Mouse (Mus musculus) spleen, postnatal 4 days (tissue): ENCODE data around the gene Ranbp3.
"Not testable (repeated sequence)": the region's sequence is repeated elsewhere in the genome, so short reads cannot be mapped to it uniquely, and the experiment has no call there.

Source experiments
- DNase-seq, 2 experiments: peaks; one replicate each; pipeline ENCODE4 v3.0.0; 2022; ENCODE audit warnings: low spot score in 2 of 2

The Ranbp3 gene

DNA sequence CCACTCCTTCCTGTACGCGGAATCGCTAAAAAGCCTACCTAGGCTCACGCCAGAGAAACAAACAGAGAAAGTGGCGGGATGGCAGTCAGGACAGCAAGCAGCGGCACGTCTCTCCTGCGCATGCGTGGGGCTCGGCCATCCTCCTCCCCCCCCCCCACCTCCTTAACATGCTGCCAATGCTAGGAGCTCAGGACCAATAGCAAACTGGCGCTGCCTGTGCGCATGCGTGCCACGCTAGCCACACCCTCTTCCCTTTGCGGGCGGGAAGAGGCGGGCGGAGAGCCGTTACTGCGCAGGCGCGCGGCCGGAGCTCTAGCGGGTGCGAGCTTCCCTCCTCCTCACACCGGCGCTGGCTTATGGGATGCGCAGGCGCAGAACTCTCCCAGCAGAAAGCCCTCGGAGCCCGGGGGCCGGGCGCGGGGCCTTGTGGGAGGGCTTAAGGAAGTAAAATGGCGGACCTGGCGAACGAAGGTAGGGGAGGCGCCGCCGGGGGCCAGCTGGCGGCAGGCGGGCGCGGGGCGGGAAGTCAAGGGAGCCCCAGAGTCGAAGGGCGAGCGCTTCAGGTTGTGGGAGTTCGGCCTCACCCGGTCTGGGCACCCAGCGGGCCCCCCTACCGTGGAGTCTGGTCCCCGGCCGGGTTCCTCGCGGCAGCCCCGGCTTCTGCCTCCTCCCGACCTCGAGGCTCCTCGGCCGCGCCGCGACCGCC lies at the start of gene Ranbp3:
Gene Ranbp3 (plus strand): TSS at position 354 of the 706 bp plus-strand sequence.
- DNase-seq = peak; percentile 99 to 100

DNA sequence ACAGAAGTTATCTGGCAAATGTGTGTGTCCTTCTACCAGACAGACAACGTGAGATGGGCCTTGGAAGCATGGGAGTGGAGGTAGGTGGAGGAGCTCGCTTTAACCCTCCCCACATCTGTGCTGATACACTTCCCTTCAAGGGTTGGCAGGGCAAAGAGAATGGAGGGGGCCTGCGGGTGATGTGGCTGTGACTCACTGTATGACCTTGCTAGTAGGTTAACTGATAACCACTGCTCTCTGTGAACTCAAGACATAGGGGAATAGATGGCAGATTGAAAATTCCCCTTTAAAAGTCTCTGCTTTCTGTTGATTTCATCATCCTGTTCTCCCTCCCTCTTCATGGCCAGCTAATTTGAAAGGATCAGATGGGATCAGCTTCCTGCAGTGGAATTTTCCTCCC lies 47.6 kb upstream of the Ranbp3 start:
- DNase-seq = no peak

DNA sequence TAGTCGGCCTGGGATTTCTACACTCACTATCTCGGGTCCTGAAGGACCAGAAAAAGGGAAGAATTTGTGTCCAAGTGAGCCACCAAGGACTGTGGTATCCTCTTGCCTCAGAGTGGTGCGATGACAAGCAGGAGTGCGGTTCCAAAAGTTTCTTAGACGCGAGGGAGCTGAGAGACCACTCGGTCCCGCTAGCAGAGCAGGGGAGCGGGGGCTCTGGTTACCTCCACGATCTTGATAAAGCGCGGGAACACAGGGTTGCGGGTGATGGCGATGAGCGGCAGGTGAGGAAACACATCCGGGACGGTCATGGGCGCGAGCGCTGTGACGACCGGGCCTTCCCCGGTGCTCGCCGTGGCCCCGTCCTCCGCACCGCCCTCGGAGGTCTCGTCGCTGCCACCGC lies 46.8 kb upstream of the Ranbp3 start:
- no peak for DNase-seq

DNA sequence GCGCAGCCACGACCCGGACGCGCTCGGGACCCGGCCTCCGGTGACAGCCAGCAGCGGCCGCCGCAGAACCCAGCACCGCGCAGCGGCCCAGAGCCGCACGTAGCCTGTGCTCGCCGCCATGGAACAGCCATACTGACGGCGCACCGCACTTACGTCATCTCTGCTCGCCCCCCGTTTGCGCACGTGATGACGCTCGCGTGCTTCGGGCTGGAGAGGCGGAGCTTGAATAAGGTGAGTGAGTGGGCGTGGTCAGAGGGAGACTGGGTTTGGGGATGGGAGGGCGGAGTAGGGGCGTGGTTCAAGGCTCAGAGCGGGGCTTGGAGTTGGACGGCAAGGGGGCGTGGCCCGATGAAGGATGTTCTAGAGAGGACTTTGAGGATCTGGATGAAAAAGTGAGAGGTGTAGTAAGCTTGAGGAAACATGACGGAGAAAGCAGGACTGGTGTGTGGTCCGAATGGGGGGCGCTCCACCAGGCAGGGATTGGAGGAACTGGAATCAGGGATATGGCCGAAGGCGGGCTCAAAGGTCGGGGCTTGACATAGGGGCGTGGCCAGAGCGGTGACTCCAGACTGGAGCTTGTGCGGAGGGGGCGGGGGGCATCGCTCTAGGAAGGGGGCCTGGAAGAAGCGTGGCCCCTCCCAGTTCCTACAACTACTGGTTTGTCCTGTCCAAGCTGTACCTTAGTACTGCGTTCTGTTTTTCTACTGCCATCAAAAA lies 46.2 kb upstream of the Ranbp3 start, which contains the start of gene Lonp1:
Gene Lonp1 (minus strand): TSS at position 134 of the 717 bp plus-strand sequence.
- peak; percentile 93 to 96 for DNase-seq

DNA sequence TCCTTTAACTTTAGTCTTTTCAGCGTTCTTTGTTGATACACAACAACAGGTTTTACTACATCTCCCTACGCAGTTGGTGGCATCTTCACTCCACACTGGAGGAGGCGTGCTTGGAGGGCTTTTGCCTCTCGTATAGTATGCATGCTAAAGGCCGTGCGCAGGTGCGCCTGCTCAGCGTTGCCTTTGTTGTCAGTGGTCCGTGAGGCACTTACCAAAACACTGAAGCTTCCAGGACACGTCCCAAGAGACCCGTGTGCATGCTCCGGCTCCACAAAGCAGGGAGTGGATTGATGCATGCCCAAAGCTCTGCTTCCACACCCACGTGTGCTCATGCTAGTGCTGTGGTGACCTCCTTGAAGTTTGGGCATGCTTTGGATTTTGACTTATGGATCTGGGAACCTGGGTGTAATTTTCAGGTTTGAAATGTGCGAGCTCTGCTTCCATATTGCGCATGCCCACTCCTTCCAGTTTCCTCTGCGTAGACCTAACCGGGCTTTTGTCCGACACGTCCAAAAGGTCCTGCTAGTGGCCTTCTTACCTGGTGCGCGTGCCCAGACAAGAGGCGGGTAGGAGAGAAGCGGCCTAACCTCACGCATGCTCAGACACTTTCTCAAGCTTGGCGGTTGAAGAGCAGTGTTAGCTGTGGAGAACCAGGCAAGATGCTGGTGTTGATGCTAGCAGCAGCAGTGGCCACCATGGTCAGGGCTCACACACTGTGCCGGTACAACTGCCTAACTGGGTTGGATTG lies 45.4 kb upstream of the Ranbp3 start, which contains the start of gene Catsperd:
Gene Catsperd (plus strand): TSS at position 614 of the 748 bp plus-strand sequence.
- DNase-seq = no peak

DNA sequence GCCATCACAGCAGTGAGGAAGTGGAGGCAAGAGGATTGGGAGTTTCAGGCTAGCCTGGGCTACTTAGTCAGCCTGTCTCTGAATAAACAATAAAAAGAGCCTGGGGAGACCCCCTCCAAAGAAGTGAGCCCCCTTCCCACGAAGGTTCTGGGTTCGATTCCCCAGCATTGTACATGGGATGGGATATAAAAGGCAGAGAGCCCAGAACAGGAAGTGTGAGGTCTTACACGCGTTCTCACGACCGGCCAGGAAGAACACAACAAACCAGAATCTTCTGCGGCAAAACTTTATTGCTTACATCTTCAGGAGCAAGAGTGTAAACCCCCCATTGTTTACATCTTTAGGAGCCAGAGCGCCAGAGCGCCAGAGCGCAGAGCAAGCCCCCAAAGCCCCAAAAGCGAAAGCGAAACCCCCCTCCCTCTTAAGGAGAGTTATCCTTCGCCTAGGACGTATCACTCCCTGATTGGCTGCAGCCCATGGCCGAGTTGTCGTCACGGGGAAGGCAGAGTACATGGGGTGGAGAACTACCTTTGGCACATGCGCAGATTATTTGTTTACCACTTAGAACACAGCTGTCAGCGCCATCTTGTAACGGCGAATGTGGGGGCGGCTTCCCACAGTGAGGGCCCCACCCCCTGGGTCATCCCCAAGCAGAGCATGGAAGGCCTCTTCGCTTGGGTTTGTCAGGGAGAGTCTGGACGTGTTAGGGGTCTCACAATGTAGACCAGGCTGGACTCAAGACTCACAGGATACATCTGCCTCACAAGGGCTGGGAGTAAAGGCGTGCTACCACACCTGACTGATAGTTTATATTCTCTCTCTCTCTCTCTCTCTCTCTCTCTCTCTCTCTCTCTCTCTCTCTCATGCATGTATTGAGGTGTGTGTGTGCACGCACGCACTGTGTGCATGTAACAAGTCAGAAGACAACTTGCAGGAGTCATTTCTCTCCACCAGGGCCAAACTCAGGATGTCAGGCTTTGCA lies 43.0 kb upstream of the Ranbp3 start:
- not testable (repeated sequence) for DNase-seq

DNA sequence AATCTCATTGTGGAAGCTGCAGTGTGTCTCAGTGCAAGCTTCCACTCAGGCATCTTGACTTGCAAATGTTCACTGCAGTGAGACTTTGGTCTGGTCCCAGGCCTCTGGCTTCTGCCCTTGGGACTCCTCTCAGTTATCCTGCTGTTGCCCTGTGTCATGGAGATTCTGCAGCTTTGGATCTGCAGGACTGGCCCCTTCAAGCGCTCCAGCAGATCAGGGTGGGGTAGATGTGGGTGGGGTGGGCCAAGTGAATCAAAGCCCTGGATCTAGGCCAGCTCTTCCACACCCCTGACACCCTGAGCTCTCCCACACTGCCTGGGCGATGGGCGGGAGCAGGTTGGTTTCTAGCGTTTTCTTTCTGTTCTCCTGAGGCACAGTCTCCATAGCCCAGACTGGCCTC lies 41.3 kb upstream of the Ranbp3 start:
- DNase-seq = no peak

DNA sequence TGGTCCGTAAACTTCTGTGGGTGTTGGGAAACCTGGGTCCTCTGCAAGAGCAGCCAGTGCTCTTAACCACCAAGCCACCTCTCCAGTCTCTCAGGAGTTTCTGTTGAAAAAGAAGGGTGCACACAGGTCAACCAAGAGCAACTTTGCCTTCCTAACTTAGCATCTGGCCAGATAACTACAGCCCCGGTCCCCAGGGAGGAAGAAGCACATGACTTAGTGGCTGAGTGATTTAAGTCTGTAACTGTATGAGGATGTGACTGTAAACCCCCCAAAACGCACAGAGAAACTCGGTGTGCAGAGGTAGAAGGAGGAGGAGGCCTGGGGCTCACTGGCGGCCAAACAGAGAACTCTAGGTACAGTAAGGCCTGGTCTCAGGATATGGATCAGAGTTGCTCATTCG lies 39.1 kb upstream of the Ranbp3 start:
- DNase-seq = peak; percentile 50 to 68

DNA sequence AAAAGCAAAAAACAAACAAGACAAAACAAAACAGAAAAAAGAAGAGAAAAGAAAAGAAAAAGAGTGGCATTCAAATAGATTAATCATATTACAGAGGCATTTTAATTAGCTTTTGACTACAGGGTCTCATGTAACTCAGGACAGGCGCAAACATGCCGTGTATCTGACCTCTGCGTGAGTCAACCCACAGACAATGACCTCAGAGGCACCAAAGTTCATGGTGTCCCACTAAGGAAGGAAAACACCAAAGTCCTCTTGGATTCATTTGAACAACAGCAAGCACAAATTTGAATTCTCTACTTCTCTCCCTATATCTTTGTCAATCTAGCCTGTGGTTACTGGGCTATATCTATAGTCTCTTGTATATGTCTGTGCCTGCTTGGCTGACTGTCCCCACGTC lies 29.9 kb upstream of the Ranbp3 start:
- DNase-seq = no peak

DNA sequence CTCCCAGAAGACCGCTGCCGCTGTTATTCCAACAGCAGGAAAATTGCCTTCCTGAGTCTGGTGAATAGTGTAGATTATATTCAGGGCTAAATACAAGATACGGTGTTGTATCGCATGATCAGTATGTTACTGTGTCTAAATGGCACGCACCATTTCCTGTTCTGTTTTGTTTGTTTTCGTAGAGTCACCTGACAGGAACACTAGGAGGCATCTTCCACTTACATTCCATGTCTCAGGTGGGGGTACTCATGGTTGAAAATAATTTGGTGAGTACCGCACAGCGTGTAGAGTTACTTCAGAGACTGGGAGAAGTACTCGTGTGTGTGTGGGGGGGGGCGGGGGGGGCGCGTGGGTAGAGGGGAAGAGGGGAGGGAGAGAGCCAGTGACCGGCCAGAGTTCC lies 25.5 kb upstream of the Ranbp3 start:
- no peak for DNase-seq

DNA sequence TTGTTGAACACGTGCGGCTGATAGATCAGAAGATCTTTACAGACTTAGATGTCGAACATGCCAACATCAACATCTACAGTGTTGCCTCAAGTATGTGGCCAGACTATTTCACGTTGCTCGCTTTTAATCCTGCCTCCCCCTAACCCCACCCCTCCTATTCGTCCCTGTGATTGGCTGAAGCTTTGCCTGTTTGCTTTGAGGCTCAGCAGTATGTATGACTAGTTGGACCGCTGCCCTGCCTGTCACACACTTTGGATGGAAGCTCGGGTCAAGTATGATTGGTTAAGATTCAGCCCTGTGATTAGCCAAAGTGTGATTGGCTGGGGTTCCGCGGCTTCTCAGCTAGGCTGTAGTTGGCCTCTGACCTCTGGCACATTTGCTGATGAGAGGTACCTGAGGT lies 21.3 kb upstream of the Ranbp3 start:
- no peak for DNase-seq

DNA sequence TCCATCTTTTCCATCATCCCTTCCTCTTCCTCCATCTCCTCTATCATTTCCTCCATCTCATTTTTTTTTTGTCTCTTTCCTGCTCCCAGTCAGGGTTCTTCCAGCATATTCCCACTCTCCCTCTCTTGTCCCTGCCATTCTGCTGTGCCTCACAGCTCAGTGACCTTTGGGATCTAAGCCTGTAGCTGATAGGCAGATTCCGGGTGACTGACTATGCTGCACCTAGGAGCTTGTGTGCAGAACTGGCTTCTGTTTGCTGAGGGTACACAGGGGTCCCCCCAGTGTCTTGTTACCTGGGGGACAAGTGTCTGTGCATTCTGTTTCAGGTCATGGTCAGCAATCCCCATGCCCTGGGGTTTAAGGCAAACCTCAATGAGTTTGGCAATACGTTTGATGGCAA lies 18.3 kb upstream of the Ranbp3 start:
- no peak for DNase-seq

DNA sequence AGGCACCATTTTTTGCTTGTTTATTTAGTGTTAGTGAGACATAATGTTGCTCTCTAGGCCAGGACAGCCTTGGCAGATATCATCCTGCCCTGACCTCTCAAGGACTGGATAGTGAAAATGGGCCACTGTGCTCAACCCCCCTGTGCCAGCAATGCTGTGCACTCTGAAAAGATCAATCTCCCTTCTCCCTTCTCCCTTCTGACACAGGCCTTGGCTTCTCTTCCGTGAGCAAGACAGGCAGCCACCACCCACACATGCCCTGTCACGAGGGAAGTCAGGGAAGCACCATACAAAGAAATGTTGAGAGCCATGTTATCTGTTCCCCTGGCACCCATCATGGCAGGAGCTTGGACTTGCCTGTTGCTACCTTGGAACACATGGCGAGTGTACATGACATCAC lies 17.8 kb upstream of the Ranbp3 start:
- DNase-seq = no peak

DNA sequence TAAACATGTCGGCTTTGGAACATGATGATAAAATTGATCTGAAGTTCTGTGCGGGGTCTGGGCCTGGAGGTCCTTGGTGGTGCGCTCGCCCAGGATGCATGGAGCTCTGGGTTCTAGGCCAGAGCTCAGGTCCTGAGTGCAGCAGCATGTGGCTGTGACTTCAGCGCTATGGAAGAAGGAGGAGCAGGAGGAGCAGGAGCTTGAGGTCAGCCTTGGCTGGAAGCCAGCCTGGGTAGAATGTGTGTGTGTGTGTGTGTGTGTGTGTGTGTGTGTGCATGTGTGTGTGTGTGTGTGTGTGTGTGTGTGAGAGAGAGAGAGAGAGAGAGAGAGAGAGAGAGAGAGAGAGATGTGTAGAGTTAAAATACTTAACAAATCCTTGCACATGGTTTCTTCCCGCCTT lies 16.9 kb upstream of the Ranbp3 start:
- DNase-seq = no peak

DNA sequence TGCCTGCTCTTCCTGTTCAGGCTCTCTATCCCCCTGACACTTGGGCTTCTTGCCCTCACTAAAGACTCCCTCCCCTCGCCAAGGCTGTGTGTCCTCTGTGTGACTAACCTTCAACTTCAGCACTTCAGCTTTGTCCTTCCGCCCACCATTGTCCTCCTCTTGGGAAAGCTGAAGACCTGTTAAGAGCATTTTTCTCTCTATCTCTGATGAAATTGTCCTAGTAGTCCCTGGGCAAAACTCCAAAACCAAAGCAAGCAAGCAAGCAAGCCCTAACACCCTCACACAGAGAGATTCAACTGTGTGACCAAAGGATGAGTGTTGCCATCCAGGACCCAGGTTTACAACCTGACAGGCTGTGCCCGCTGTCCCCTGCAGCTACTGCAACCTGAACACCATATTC lies 9.4 kb upstream of the Ranbp3 start:
- DNase-seq = no peak

DNA sequence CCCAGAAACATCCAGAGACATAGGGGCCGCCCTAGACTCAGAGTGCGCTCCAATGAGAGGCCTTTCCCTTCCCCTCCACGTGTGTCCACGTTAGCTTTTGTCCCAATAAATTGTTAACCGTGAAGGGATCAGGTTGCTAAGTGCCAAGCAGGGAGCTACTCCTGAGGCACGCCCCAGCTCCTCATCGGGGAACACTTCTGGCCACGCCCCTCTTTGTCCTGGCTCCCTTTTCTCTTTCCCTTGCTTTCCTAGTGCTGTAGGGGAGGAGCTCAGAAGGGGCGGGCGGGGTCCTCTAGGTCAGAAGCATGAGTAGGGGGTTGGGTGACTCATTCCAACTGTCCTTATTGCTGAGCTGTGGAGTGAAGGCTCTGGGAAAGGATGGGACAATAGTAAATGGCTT lies 8.8 kb upstream of the Ranbp3 start:
- no peak for DNase-seq

DNA sequence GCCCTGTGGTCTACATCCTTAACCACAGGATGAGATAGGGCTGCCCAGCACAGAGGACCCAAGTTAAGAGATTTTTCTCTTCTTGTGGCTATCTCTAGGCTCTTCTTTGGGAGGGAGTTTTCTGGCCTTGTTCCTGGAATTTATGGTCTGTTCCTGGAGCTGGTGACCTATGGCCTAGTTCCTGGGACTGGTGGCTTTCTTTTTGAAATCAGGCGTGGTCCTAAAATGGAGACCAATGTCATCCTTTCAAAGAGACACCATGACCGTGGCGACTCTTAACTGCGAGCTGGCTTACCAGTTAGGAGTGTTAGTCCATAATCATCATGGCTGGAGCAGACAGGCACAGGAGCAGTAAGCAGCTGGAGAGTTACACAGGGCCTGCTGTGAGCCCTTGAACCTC lies 6.7 kb upstream of the Ranbp3 start:
- DNase-seq = no peak

DNA sequence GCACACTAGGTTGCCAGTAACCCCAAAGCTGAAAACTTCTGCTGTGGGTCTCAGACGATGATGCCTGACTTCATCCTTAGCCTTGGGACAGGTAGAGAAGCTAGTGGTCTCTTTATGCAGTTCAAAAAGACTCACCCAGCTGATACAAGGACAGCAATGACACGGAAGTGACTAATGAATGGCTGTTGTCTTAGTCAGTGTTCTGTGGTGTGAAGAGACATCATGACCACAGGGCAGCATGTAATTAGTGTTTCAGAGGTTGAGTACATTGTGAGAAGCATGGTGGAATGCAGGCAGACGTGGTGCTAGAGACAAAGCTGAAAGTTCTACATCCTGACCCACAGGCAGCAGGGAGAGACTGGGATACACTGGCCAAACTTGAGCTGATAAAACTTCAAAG lies 5.5 kb upstream of the Ranbp3 start:
- no peak for DNase-seq

DNA sequence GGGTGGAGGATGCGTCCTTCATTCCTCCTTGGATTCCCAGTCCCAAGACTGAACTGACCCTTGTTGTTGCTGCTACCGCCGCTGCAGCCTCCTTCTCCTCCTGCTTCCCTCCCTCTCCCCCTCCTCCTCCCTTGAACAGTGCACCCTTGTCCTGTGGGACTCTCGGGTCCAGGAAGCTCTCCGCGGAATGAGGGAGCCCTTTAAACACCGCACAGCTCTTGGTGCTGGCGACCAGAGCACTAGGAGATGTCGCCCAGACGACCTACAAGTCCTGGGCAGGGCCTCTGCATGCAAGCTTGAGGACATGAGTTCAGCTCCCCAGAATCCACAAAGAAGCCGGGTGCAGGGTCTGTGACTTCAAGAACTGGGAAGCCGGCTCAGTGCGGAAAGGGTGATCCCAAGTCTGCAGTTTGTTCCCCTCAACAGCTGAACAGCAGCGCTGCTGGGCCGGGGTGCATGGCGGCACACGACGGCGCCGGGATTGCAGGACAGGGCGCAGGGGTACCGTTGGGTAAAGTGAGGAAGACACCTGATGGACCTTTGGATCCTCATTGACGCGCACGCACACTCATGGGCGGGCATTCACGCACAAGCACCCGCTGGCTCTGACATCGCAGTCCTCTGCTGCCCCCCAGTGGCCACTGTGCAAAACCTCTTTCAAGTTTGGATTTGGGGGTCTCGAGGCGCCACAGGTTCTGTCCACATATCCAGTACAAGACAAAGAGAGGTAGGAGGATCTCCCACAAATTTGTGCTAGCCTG lies 4.5 kb upstream of the Ranbp3 start:
- peak; percentile 76 to 95 for DNase-seq

DNA sequence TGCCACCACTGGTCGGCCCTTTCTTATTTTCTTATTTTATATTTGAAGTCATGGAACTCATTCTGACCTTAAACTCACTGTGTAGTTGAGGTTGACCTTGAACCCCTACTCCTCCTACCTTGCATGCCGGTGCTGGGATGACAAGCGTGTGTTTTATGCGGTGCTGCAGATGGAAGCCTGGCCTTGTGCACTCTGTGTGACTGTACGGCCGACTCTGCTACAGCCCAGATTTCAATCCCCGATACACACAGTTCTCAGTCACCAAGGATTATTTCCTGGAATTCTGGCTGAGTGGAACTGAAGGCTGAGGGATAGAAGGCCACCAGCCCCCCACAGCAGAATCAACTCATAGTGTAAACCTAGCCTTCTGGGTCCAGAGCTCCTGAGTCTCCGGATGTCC lies 3.3 kb upstream of the Ranbp3 start:
- no peak for DNase-seq
